Mouse (Mus musculus) naive thymus-derived CD4-positive, alpha-beta T cell, adult 2 months (primary cell): ENCODE results near the gene Tmcc2.

Source experiments
- DNase-seq: peaks from one replicate; pipeline ENCODE4 v3.0.0-alpha.2; 2011; ENCODE audit warnings: low read depth

Tmcc2 gene

DNA sequence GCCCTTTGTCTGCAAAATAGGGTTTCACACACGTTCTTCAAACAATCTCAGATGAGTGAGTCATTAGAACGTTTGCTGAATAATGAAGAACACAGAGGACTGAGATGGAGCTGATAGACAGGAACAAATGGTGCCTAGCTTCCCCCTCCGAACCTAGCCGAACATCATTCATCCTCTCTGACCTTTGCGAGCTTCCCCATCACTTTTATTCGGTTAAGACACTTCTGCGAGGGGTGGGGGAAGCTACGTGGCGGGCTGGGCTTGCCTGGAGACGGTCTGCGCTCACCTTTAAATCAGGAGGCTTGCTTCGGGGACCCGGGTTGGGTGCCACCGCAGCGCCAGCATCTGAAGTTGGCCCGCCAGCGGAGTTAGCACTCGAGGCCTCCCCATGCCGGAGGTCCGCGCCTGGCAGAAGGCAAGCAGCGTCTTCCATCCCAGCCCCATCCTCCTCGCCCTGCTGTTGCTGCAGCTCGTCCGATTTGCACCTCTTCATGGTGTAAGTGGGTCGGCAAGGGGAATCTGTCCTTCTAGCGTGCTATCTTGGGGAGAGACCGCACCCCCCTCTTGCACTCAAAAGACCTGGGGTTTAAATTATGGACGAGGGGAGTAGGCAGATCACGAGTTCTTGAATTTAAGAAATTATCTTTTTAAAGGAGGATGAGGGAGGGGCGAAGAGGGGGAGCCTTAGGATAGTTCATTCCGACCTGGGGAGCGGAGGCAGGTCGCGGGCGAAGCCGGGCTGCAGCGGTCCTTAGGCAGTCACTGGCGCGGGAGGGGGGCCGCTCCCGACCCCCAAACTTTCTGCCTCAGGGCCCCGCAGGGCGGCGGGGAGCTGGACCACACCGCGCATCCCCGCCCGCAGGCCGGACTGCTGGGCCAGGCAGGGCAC lies at the start of gene Tmcc2:
Gene Tmcc2 (minus strand): TSS at position 591 of the 889 bp plus-strand sequence.
- DNase-seq, result peak; percentile 12

DNA sequence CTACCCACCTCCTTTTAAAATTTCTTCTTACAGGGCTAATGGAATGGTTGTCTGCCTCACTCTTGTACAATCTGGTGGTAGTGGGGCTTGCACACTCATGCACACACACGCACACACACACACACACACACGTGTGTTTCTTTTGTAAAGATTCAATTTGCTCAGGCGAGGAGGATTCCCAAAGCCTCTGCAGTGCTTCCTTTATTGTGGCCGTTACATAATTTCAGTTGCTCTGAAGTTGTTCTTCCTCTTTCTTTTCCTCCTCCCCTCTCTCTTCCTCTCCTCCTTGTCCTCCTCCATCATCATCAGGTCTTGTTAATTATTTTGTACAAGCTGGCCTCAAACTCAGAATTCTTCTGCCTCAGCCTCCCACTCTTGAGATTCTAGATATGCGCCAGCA lies 46.3 kb upstream of the Tmcc2 start:
- DNase-seq, result no peak

DNA sequence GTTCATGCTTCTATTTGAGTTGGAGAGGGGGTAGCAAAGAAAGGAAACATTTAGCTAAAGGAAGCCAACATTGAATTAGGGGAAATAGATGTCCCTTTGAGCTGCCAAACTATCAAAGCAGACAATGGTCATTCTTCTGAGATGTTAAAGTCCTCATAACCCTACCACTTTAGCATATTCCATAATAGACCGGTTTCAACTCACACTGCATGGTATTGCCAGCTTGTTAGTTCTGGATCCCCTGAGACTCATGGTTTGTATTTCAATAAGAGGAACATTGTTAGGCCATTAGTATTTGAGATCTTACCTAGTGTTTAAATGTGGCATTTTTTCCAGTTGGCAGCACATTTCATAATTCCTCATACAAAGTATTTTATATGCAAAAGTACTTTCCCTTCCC lies 45.9 kb upstream of the Tmcc2 start:
- DNase-seq, result no peak

DNA sequence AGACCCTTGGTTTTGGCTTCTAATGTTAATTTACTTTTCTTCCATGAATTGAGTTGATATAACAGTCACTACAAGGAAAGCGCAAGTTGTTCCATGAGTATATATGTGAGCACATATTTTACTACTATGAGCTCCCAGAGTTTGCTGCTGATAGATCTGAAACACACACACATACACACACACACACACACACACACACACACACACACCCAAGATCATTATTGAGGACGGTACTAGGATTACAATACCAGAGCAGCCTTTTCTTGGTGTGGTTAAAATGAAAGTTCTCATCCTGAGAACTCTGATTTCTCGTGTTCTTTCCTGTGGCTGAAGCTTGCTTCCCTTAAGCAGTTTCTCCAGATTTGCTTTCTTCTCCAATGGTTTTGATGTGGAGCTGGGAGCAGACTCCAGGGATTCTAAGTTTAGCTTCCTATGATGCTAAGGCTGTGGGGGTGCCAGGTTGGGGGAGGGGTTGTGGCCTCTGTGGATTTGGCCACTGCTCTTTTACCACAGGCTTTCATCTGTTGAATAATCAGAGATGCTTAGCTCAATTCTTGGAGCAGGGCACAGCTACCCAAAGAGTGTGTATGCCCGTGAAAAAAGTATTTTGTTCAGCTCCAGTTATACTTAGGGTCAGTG lies 45.4 kb upstream of the Tmcc2 start:
- no peak for DNase-seq

DNA sequence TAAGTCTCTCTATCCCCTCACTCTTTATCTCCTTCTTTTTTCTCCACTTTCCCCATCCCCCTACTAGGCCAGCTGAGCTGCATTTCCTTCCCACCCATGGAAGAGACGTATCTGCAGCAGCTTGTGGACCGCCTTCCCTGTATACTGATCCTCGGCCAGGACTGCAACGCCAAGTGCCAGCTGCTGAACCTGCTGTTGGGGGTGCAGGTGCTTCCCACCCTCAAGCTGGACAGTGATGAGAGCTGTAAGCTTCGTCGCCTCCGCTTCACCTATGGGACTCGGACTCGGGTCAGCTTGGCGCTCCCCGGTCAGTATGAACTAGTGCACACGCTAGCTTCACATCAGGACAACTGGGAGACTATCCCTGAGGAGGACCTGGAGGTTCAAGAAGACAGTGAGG lies 43.0 kb upstream of the Tmcc2 start:
- DNase-seq, result no peak

DNA sequence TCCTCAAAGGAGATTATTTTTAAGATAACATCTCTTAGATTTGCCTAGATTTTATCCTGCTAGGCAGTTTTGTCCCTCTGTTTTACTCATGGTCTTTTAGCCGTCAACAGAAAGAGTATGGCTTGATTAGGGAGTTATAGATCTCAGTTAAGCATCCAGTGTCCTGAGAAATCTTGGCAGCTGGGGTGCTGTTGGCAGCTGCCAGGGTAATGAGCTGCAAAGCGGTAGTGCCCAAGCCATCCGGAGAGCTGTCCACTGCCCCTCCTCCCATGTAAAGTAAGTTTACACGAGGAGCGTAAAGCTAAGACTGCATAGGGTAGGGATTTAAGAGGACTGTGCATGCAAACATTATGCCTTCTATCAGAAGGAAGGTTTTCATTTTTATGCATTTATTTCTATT lies 42.3 kb upstream of the Tmcc2 start:
- DNase-seq, result no peak

DNA sequence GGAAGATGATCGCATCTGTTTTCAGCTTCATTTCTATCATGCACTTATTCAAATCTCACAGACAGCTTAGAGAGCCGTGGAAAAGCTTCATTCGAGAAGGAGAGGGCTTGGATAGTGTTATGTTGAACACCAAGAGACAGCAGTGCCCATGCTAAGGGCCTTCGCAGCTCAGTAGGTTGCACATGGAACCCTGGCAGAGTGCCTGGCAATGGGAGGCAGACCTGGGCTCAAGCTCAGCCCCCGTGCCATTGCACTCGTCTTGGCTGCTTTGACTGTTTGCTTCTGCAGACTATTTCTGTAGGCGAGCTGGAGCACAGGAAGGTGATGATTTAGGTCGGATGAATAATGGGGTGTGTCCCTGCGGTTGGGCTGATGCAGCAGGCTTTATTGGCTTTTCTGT lies 40.6 kb upstream of the Tmcc2 start:
- DNase-seq, result no peak

DNA sequence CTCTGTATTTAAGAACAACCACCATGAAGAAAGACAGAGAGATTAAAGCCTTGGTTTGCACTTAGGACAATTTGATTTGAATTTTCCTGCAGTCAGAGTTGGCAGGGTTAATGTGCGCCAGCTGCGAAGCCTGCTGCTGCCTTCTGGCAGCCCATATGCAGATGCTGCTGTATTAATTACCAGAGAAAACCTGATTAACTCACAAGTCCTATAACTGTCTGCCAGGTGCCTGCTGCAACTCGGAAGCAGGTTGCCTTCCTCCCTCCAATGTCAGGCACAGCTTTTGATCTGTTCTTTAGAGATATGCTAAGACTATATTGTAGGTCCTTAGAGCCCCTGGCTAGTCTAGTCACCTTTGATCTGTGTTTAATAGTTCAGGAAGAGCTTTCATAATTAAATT lies 39.7 kb upstream of the Tmcc2 start:
- no peak for DNase-seq

DNA sequence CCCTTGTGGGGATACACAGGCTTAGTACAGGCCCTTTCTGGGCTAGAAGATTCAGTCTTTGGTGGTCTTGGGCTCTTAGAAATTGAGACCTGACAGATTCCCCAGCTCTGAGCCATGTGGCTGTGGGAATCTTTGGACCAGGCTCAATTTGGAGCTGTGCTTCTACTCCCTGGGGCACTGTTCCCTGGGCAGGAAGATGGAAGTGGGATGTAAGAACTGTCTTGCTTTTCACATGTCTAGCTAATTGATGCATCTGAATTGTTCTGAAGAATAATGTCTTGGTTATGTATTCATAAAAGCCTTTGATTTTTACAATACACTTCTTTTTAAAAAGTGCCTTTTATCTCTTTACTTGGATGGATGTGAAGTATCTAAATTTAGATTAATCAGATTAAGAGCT lies 34.5 kb upstream of the Tmcc2 start:
- DNase-seq, result no peak

DNA sequence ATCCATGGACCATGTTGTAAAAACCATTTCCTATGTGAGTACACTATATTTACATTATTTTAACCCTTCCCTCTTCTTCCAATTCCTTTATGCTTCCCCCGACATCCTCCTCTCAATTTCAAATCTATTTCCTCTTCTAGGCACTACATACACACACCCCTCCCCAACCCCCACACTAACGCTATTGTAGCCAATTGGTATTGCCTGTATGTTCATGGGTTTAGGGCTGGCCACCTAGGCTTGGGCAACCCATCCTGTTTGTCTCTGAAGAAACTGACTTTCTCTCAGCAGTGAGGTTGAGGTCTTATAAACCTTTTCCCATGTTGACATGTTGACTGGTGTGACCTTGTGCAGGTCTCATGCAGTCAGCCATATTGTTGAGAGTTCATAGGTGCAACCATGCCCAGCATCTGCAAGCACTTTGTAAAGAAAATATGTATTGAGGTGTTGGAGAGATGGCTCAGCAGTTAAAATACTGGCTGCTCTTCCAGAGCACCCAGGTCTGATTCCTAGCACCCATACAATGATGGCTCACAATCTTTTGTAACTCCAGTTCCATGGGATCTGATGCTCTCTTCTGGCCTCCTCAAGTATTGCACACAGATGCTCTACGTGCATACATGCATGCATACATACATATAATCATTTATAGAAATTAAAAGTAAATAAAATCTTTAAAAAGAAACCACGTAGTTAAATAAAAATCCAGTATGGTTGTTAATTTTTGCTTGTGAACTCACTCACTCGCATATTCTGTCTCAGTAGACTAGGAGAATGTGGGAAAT lies 32.0 kb upstream of the Tmcc2 start:
- no peak for DNase-seq

DNA sequence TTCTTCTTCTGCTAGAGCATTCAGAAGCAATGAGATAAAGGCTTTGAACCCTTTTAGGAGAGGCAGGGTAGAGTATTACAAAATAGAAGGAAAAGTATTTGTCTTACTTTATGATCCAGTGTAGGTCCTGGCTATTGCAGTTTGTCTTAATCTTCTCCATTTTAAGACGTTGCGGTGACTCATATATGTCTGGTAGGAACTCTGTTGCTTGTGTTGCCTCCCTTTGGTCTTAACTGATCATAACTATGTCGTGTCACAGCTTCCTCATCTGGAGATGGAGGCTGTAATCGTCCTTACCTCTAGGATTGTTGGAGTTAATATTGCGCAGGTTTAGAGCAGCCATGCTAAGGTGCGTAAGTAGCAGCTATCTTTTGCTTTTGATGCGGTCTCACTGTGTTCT lies 29.6 kb upstream of the Tmcc2 start:
- no peak for DNase-seq

DNA sequence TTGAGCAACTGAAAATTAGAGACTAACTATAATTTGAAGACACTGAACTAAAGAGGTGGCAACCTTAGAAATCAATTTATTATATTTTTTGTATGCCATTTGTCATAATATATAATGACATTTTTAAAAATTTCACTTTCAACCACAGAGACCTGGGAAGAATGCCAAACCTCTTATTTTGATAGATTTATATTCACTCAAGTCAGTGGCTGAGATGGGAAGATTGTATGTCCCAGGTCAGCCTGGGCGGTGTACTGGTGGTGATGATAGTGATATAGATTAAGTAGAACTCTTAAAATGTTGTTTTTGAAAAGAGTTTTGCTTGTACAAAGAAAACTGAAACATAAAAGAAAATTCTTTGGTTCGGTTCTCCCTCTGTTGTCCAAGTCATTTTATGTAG lies 29.1 kb upstream of the Tmcc2 start:
- DNase-seq, result no peak

DNA sequence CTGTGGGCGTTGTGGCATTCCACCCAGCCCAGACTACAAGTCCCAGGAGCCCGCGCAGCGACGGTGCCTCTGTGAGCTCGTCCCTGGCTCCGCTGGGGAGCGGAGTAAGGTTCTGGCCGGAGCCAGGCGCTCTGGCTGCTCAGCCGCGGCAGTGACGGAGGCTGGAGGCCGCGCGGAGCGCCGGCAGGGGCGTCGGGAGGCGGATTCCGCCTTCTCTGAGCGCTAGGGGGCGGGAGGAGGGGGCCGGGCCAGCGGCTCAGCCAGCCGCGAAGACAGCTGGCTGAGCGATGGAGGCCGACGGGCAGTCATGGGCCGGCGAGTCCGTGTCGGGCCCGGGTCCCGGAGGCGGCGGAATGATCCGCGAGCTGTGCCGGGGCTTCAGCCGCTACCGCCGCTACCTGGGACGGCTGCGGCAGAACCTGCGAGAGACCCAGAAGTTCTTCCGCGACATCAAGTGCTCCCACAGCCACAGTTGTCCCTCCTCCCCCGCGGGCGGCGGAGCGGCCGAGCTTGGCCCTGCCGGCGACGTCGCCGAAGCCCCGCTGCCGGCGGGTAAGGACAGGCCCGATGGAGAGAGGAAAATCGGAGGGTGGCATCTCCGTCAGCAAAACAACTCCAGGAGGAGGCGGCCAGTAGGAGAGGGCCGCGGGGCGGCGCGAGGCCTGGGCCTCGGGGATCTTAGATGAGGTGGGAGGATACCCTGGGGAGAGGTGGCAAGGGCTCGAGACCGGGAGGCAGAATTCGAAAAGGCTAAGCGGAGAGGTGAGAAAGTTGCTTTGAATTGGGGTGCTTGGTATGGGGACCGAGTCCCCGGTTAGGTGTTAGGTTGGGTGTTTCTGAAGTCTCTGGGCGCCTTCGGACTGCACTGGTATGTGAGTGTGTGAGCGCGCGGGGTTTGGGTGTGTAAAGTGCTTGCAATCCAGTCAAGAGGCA lies 26.5 kb upstream of the Tmcc2 start, which contains the start of gene Dstyk:
Gene Dstyk (plus strand): TSS at position 237 of the 933 bp plus-strand sequence.
- peak; percentile 90 for DNase-seq

DNA sequence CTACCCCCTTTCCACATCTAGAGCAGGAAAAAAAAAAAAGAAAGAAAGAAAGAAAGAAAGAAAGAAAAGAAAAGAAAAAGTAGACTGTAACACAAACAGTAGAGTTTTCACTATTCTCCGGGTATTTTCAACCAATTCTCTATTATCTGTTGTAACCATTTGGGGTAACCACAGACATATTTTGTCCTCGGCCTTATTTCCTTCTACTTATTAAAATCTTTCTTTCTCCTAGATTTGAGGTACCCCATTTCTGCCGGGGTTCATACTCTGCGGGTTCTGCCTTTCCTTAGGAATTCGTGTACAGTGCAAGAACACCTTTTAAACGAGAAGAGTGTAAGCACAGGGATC lies 25.8 kb upstream of the Tmcc2 start:
- no peak for DNase-seq

DNA sequence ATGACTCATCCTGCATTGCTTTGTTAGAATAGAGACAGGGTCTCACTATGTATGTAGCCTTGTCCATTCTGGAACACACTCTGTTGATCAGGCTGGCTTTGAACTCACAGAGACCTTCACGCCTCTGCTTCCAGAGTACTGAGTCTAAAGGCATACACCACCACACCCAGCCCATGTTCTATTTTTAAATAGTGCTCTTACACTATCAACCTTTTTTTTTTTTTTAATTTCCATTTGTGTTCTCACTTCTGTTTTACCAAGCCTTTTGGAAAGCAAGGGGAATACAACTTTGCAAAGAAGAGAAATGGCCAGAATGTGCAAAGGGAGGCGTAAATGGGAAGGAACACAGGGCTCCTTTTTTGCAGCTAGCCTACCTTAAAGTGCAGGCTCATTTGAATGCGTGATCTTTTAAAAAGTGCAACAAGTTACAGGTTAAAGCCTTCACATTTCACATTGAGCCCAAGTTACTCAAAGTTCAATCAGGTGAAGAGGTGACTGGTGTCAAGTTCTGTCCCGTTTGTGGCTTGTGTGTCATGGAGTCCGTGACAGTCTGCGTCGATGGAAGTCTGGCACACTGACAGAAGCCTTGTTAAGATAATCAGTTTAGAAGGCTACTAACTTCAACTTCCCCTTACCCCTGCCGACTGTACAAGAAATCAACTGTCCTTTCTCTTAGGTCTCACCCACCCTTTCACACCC lies 25.3 kb upstream of the Tmcc2 start:
- DNase-seq, result peak; percentile 38

DNA sequence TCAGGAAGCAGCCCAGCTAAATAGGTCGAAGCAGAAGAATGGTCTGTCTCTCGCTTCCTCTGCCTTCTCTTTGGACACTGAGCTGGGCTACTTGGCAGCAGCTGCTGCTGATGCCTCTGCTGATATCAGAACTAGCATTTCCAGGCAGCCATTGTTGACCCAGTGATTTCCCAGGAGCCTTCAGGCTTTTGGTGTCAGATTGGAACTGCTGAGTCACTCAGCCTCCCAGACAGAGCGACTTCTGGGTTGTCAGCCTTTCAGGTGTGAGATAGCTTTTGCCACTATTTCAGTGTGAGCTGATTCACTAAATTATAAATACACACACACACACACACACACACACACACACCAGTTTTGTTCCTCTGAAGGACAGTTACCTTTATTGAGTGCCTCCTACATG lies 19.6 kb upstream of the Tmcc2 start:
- no peak for DNase-seq

DNA sequence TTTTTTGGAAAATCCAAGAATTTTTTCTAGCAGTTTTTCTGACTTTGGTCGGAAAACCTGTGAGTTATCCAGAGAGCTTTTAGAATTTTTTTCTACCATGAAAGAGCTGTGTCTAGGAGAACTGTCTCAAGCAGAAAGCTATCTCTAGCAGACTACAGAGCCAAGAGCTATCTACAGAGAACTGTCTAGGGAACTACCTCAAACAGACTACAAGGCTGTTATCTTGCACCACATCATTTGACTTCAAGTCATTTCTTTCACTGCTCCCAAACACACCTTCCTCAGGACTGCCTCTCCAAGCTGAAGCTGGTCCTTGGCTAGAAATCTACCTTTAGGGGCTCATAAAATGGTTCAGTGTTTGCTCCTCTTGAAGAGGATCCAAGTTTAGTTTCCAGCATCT lies 10.8 kb upstream of the Tmcc2 start:
- DNase-seq, result no peak

DNA sequence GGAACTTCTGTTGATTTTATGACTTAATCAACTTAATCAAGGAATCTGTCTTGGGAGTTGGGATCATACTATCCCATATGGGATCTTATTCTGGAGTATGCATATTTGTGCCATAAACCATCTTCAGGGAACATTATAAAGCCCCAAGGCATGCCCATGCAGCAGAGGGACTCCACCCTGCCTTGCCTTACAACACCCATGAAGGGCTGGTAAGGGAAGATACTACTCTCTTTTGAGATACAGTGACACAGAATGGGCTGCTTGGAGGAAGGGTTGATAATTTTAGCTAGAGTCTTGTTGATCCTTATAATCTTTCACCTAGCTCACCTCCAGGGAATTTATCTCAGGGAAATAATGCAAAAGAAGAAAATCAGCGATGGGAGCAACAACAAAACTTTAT lies 9.5 kb upstream of the Tmcc2 start:
- no peak for DNase-seq

DNA sequence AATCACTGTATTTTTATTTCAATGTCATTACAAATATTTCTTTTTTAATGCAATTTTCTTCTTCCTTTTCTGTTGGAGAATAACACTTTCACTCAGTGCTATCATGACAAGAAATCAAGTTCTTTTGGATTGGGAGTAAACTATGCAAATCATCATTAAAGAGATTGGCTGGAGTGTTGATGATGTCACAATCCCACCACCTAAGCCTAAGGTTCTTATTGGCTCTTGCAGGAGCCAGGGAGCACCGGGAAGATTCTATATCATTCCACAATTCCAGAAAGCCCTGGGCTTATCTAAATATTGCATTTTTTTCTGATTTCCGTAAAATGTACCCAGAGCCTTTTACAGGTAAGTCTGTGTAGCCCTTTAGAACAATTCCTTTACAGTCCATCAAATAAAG lies 5.6 kb upstream of the Tmcc2 start:
- DNase-seq, result no peak

DNA sequence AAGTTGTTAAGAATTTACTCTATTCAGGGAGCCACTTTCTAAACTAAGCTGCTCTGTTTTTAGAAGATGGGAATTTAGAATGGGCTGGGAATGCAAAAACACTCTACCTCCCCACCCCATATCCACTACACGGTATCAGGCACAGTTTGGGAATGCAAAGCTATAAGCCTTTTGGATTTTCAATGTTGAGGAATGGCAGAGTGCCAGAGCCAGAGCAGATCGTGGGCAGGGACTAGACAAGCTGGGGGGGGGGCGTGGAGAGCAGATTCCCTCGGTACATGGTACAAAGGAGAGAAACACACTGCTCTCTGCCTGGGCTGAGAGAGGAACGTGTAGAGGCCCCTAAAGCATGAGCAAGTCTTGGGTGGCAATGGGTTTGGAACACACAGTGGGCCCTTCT lies 1.8 kb upstream of the Tmcc2 start:
- no peak for DNase-seq

DNA sequence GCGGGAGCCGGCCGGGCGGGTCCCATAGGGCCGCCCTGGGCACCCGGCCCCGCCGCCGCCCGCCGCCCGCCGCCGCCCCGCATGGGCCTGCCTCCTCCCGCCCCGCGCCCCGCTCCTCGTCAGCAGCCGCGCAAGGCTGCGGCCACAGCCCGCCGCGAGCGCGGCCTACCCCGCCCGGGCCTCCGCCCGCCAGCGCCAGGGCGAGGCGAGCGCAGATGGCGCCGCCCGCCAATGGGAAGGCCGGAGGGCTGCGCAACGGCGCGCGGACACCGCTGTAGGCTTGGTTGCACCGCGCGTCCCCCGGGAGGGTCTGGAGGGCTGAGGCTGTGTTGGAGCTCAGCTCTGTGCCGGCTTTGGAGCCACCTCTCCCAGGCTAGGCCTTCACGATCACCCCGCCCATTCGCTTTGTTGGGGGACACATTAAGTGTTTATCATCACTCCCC lies 520 bp upstream of the Tmcc2 start:
- no peak for DNase-seq
